Mouse (Mus musculus) kidney, adult 2 months (tissue): ENCODE results near the gene Cipc.

Source experiments
- CTCF ChIP-seq: fragments of 200-500 bp; conservative IDR thresholded peaks from 2 replicates; pipeline ENCODE4 v1.5.1; 2011; ENCODE audit warnings: low read depth, mild to moderate bottlenecking, control low read depth, low read length, moderate library complexity, mixed read lengths; ENCODE audit not compliant: insufficient read depth, insufficient read length
- POLR2A ChIP-seq: fragments of 200-500 bp; IDR thresholded peaks from one replicate; pipeline ENCODE4 v1.6.1; 2011; ENCODE audit warnings: low read depth, low read length, control low read depth

GRCm38 (mm10) chr12:86974387-86975288 is 27.8 kb downstream of the Cipc start:
- TF ChIP-seq POLR2A (no peak), CTCF (peak; percentile 72)
